Mouse (Mus musculus): ENCODE results near the gene Cbl. TPM values are rescaled to one million over a fixed set of nuclear protein-coding genes. Genes with fewer than 3 reads are reported as not detected.

Cbl gene
- polyA plus RNA-seq, 1 experiment: 14.2 TPM

- DNase-seq: no peak
- Histone ChIP-seq H3K4me3 (replicated peaks; ENCODE audit: extremely low read depth, low read depth, low read length) (no peak overlapping the region), H3K4me1 (ENCODE audit: control insufficient read depth, insufficient read depth, low read length) (no peaks in the 10 kb centered on the region)
- 76% methylated on average over 10 of the region's 10 CpGs for WGBS
- TF ChIP-seq CTCF (IDR thresholded peaks at IDR 0.05; ENCODE audit: insufficient read depth, low read length) (no peak), POLR2A (IDR thresholded peaks at IDR 0.05; ENCODE audit: borderline replicate concordance, extremely low read depth, low read depth, low read length) (no peak)
These were observed 25.2 kb upstream of the Cbl start for GRCm38 (mm10) chr9:44259014-44259413.

- Histone ChIP-seq H3K4me3 (replicated peaks; ENCODE audit: extremely low read depth, low read depth, low read length) (no peak overlapping the region), H3K4me1 (ENCODE audit: control insufficient read depth, insufficient read depth, low read length) (no peaks in the 10 kb centered on the region)
- 77% methylated on average over 8 of the region's 8 CpGs for WGBS
- TF ChIP-seq CTCF (IDR thresholded peaks at IDR 0.05; ENCODE audit: insufficient read depth, low read length): no peak
- no peak for TF ChIP-seq POLR2A (IDR thresholded peaks at IDR 0.05; ENCODE audit: borderline replicate concordance, extremely low read depth, low read depth, low read length)
- no peak for DNase-seq
These were observed 22.4 kb upstream of the Cbl start for GRCm38 (mm10) chr9:44256213-44256612.

- Histone ChIP-seq H3K4me3 (replicated peaks; ENCODE audit: extremely low read depth, low read depth, low read length) (no peak overlapping the region), H3K4me1 (ENCODE audit: control insufficient read depth, insufficient read depth, low read length) (no peaks in the 10 kb centered on the region)
- no peak for TF ChIP-seq CTCF (IDR thresholded peaks at IDR 0.05; ENCODE audit: insufficient read depth, low read length)
- TF ChIP-seq POLR2A (IDR thresholded peaks at IDR 0.05; ENCODE audit: borderline replicate concordance, extremely low read depth, low read depth, low read length): no peak
- 70% methylated on average over 6 of the region's 6 CpGs for WGBS
- no peak for DNase-seq
These were observed 21.3 kb upstream of the Cbl start for GRCm38 (mm10) chr9:44255136-44255521.

GRCm38 (mm10) chr9:44254508-44255135 lies 20.8 kb upstream of the Cbl start:
- no peak for DNase-seq
- H3K4me1 ChIP-seq (ENCODE audit: control insufficient read depth, insufficient read depth, low read length): no peaks in the 10 kb centered on the region
- H3K4me3 ChIP-seq (replicated peaks; ENCODE audit: extremely low read depth, low read depth, low read length): no peak overlapping the region
- TF ChIP-seq CTCF (IDR thresholded peaks at IDR 0.05; ENCODE audit: insufficient read depth, low read length) (no peak), POLR2A (IDR thresholded peaks at IDR 0.05; ENCODE audit: borderline replicate concordance, extremely low read depth, low read depth, low read length) (no peak)
- 33% methylated on average over 5 of the region's 5 CpGs for WGBS

- 85% methylated on average over 6 of the region's 6 CpGs for WGBS
- no peak for DNase-seq
These were observed 19.6 kb upstream of the Cbl start for GRCm38 (mm10) chr9:44253441-44253840.

GRCm38 (mm10) chr9:44251314-44251713 lies 17.5 kb upstream of the Cbl start, which contains the start of gene Pdzd3:
TSS of gene Pdzd3 (minus strand) at chr9:44251471.
- no peaks in the 10 kb centered on the region for H3K4me1 ChIP-seq (ENCODE audit: control insufficient read depth, insufficient read depth, low read length)
- WGBS: 78% methylated on average over 10 of the region's 10 CpGs
- DNase-seq: no peak
- no peak within 1 kb of the TSS for H3K4me3 ChIP-seq (replicated peaks; ENCODE audit: extremely low read depth, low read depth, low read length)
- TF ChIP-seq POLR2A (IDR thresholded peaks at IDR 0.05; ENCODE audit: borderline replicate concordance, extremely low read depth, low read depth, low read length): no peak
- no peak for TF ChIP-seq CTCF (IDR thresholded peaks at IDR 0.05; ENCODE audit: insufficient read depth, low read length)

More at GRCm38 (mm10) chr9:44253441-44253840, 19.6 kb upstream of the Cbl start:
- Histone ChIP-seq H3K4me3 (replicated peaks; ENCODE audit: extremely low read depth, low read depth, low read length) (no peak overlapping the region), H3K4me1 (ENCODE audit: control insufficient read depth, insufficient read depth, low read length) (no peaks in the 10 kb centered on the region)
- TF ChIP-seq POLR2A (IDR thresholded peaks at IDR 0.05; ENCODE audit: borderline replicate concordance, extremely low read depth, low read depth, low read length): no peak
- no peak for TF ChIP-seq CTCF (IDR thresholded peaks at IDR 0.05; ENCODE audit: insufficient read depth, low read length)

GRCm38 (mm10) chr9:44250445-44250844 lies 16.6 kb upstream of the Cbl start:
- Histone ChIP-seq H3K4me1 (ENCODE audit: control insufficient read depth, insufficient read depth, low read length) (no peaks in the 10 kb centered on the region), H3K4me3 (replicated peaks; ENCODE audit: extremely low read depth, low read depth, low read length) (no peak overlapping the region)
- DNase-seq: no peak
- TF ChIP-seq POLR2A (IDR thresholded peaks at IDR 0.05; ENCODE audit: borderline replicate concordance, extremely low read depth, low read depth, low read length): no peak
- TF ChIP-seq CTCF (IDR thresholded peaks at IDR 0.05; ENCODE audit: insufficient read depth, low read length): no peak
- WGBS: 61% methylated on average over 4 of the region's 4 CpGs

- peak; percentile 31 for DNase-seq
- H3K4me1 ChIP-seq (ENCODE audit: control insufficient read depth, insufficient read depth, low read length): no peaks in the 10 kb centered on the region
- no peak overlapping the region for H3K4me3 ChIP-seq (replicated peaks; ENCODE audit: extremely low read depth, low read depth, low read length)
- TF ChIP-seq CTCF (IDR thresholded peaks at IDR 0.05; ENCODE audit: insufficient read depth, low read length): peak; percentile 78
- TF ChIP-seq POLR2A (IDR thresholded peaks at IDR 0.05; ENCODE audit: borderline replicate concordance, extremely low read depth, low read depth, low read length): no peak
- WGBS: 49% methylated on average over 26 of the region's 26 CpGs
These were observed 15.6 kb upstream of the Cbl start for GRCm38 (mm10) chr9:44249181-44250146.

- Histone ChIP-seq H3K4me1 (ENCODE audit: control insufficient read depth, insufficient read depth, low read length) (no peaks in the 10 kb centered on the region), H3K4me3 (replicated peaks; ENCODE audit: extremely low read depth, low read depth, low read length) (no peak overlapping the region)
- no peak for DNase-seq
- 65% methylated on average over 6 of the region's 6 CpGs for WGBS
- TF ChIP-seq CTCF (IDR thresholded peaks at IDR 0.05; ENCODE audit: insufficient read depth, low read length) (no peak), POLR2A (IDR thresholded peaks at IDR 0.05; ENCODE audit: borderline replicate concordance, extremely low read depth, low read depth, low read length) (no peak)
These were observed 14.1 kb upstream of the Cbl start for GRCm38 (mm10) chr9:44247907-44248306.
